Comparison of ENCODE assay signal across 8 mouse cellular contexts in genomic region chr10:126978277-126978994, GRCm38 (mm10). TPM values are rescaled to one million over a fixed set of nuclear protein-coding genes. Genes with fewer than 3 reads are reported as not detected.
DNase-seq lines count a peak whose midpoint lies in the region; ATAC-seq lines count a peak whose summit lies in the region.

Ctdsp2 (plus strand) TSS chr10:126978717.

- H3K4me2 ChIP-seq in kidney, embryonic 15.5 days, result peak within 1 kb of the TSS; percentile 90

- H3K27ac ChIP-seq in heart, embryonic 10.5 days, result peak within 1 kb of the TSS; percentile 99
- peak within 1 kb of the TSS; percentile 100 for H3K27ac ChIP-seq in kidney, embryonic 15.5 days

- ATAC-seq in erythroblast, adult 5-6 weeks (replicated peaks; ENCODE audit: low FRiP score, poor library complexity, severe bottlenecking), result peak; percentile 97
- peak; percentile 92 for ATAC-seq in kidney, embryonic 15.5 days (replicated peaks; ENCODE audit: low FRiP score)
- ATAC-seq in monocyte, adult 5-6 weeks (replicated peaks; ENCODE audit: insufficient number of reproducible peaks, low FRiP score, low TSS enrichment, poor library complexity, severe bottlenecking), result peak; percentile 86

- no peaks in the 10 kb centered on the region for H3K27me3 ChIP-seq in heart, embryonic 10.5 days (ENCODE audit: insufficient read depth, poor library complexity, severe bottlenecking)
- no peaks in the 10 kb centered on the region for H3K27me3 ChIP-seq in kidney, embryonic 15.5 days

- no peaks in the 10 kb centered on the region for H3K9me3 ChIP-seq in heart, embryonic 10.5 days
- no peaks in the 10 kb centered on the region for H3K9me3 ChIP-seq in kidney, embryonic 15.5 days (replicated peaks)

- under 1% methylated on average over 55 of the region's 56 CpGs for WGBS in heart, embryonic 10.5 days
- under 1% methylated on average over 56 of the region's 56 CpGs for WGBS in kidney, embryonic 15.5 days

- H3K4me3 ChIP-seq in heart, embryonic 10.5 days, result peak within 1 kb of the TSS; percentile 99
- H3K4me3 ChIP-seq in kidney, embryonic 15.5 days (replicated peaks), result peak within 1 kb of the TSS; percentile 90

- peaks cover 41% of the 10 kb centered on the region for H3K4me1 ChIP-seq in heart, embryonic 10.5 days
- peaks cover 54% of the 10 kb centered on the region for H3K4me1 ChIP-seq in kidney, embryonic 15.5 days

- DNase-seq in B cell, adult 2 months, result peak; percentile 88 to 89
- peak; percentile 100 for DNase-seq in brain, adult 2 months (ENCODE audit: low read depth, low spot score)
- DNase-seq in heart, embryonic 10.5 days (ENCODE audit: low spot score), result peak; percentile 100
- peak; percentile 100 for DNase-seq in liver
- DNase-seq in spleen, postnatal 4 days (ENCODE audit: low spot score in 2 of 2), result peak; percentile 99

- H3K36me3 ChIP-seq in heart, embryonic 10.5 days, result no peaks in the 10 kb centered on the region
- no peaks in the 10 kb centered on the region for H3K36me3 ChIP-seq in kidney, embryonic 15.5 days

- H3K9ac ChIP-seq in kidney, embryonic 15.5 days, result peak within 1 kb of the TSS; percentile 94

RNA-seq across cellular contexts. Expression of gene Ctdsp2, which starts in this region (rescaled TPM):
- 19.6 and 29.3 TPM in 2 replicates for total RNA-seq in erythroblast, adult 5-6 weeks (2015; ENCODE audit: low replicate concordance)
- total RNA-seq in erythroblast, adult 5-6 weeks (2017; ENCODE audit: low replicate concordance), result 16.5 and 20.9 TPM in 2 replicates
- polyA plus RNA-seq in heart, embryonic 10.5 days (2016; fragmentation: Nextera tagmentation; extraction: Ambion mirVana), result 37.8 and 46.2 TPM in 2 replicates
- 67.5 and 73.2 TPM in 2 replicates for polyA plus RNA-seq in kidney, embryonic 15.5 days (2015; fragmentation: Nextera tagmentation; extraction: Ambion mirVana)
- total RNA-seq in monocyte, adult 5-6 weeks (2017), result 36.2 to 38.6 TPM (median 37.6 TPM) in 3 replicates

Comparison
In these comparisons a context has a peak if more than half of its experiments do, and no peak if none do; other contexts are left out.
1. Peak in every context shown above with its lines: DNase-seq, ATAC-seq, H3K4me3 ChIP-seq and H3K27ac ChIP-seq.